Mouse (Mus musculus): ENCODE results near the gene Fopnl. TPM values are rescaled to one million over a fixed set of nuclear protein-coding genes. Genes with fewer than 3 reads are reported as not detected.

Gene Fopnl
- total and polyA plus RNA-seq, 2 experiments from 2014 or later = 111 to 216 TPM

DNA sequence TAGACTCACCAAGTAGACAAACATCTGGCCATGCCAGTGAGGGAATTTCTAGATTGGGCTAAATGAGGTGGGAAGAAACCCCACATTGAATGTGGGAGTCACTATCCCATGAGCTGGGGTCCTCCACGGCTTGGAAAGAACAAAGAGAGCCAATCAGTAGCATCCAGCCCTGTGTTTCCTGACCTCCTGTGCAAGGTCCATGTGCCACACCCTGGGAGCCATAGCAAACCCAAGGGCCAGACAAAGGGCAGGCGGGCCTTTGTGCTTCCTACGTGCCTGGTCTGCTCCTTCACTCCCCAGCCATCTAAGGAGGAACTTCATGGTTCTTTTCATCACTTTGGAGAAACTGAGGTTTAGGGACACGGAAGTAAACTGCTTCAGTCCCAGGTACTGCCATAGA is 64.3 kb downstream of the Fopnl start:
- Histone ChIP-seq H3K9me3 (ENCODE audit: low read length) (no peaks in the 10 kb centered on the region), H3K27me3 (ENCODE audit: insufficient read depth, low read length) (no peaks in the 10 kb centered on the region), H3K9ac (no peak overlapping the region), H3K36me3 (ENCODE audit: insufficient read depth) (no peaks in the 10 kb centered on the region), H3K4me3 (ENCODE audit: low read depth, low read length) (no peak overlapping the region), H3K27ac (ENCODE audit: low read depth, low read length) (no peak overlapping the region), H3K4me1 (ENCODE audit: insufficient read depth) (no peaks in the 10 kb centered on the region), H3K4me2 (ENCODE audit: low read depth) (no peak overlapping the region)
- WGBS = 76% methylated on average over 4 of the region's 4 CpGs
- no peak for TF ChIP-seq CTCF (IDR thresholded peaks at IDR 0.05; ENCODE audit: low read depth)
- no peak for ATAC-seq
- no peak for DNase-seq

DNA sequence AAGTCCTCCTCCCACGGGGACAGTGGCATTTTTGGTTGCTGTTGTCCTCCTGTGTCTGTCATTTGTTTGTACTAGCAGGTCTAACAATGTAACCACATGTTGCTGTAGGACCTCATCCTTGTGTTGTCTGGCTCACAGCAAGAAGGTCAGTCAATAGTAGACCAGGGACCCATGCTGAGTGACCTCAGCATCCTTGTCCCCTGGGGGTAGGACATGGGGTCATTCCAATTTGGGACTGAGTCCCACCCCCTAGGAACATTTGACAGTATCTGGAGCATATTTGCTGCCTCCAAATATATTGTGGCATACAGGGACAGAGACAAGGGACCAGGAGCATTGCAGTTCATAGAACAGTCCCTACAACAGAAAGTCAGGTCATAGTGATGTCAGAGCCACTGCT is 67.3 kb downstream of the Fopnl start:
- DNase-seq = no peak
- H3K36me3 ChIP-seq (ENCODE audit: insufficient read depth) = no peaks in the 10 kb centered on the region
- no peaks in the 10 kb centered on the region for H3K4me1 ChIP-seq (ENCODE audit: insufficient read depth)
- no peak overlapping the region for H3K9ac ChIP-seq
- no peaks in the 10 kb centered on the region for H3K9me3 ChIP-seq (ENCODE audit: low read length)
- no peak for ATAC-seq
- H3K27ac ChIP-seq (ENCODE audit: low read depth, low read length) = no peak overlapping the region
- TF ChIP-seq CTCF (IDR thresholded peaks at IDR 0.05; ENCODE audit: low read depth) = no peak
- no peaks in the 10 kb centered on the region for H3K27me3 ChIP-seq (ENCODE audit: insufficient read depth, low read length)
- H3K4me3 ChIP-seq (ENCODE audit: low read depth, low read length) = no peak overlapping the region
- no peak overlapping the region for H3K4me2 ChIP-seq (ENCODE audit: low read depth)
- whole genome bisulfite sequencing = 73% methylated on average over 1 of the region's 1 CpGs

Other genes with a start within 250 kb of the Fopnl start
- 11.9 and 14.1 TPM in 2 replicates for gene Nde1, start 154.1 kb downstream of the Fopnl start, total RNA-seq (2014; rRNA removed)
- gene Nde1, start 154.1 kb downstream of the Fopnl start, polyA plus RNA-seq (2015; fragmentation: Nextera tagmentation; extraction: Ambion mirVana) = 15.2 and 17.7 TPM in 2 replicates
- gene Marf1, start 154.1 kb downstream of the Fopnl start, total RNA-seq (2014; rRNA removed) = 22.4 and 26.4 TPM in 2 replicates
- 6.5 and 8.6 TPM in 2 replicates for gene Marf1, start 154.1 kb downstream of the Fopnl start, polyA plus RNA-seq (2015; fragmentation: Nextera tagmentation; extraction: Ambion mirVana)
- gene Myh11, start 26.0 kb downstream of the Fopnl start, total RNA-seq (2014; rRNA removed) = 0.69 and 2.0 TPM in 2 replicates
- gene Myh11, start 26.0 kb downstream of the Fopnl start, polyA plus RNA-seq (2015; fragmentation: Nextera tagmentation; extraction: Ambion mirVana) = 0.52 and 0.53 TPM in 2 replicates
- gene Abcc1, start 44.2 kb upstream of the Fopnl start, total RNA-seq (2014; rRNA removed) = 11.2 and 15.3 TPM in 2 replicates
- gene Abcc1, start 44.2 kb upstream of the Fopnl start, polyA plus RNA-seq (2015; fragmentation: Nextera tagmentation; extraction: Ambion mirVana) = 4.5 and 5.9 TPM in 2 replicates
- gene A630010A05Rik, start 244.9 kb upstream of the Fopnl start, total RNA-seq (2014; rRNA removed) = not detected in 2 replicates
- not detected in 2 replicates for gene A630010A05Rik, start 244.9 kb upstream of the Fopnl start, polyA plus RNA-seq (2015; fragmentation: Nextera tagmentation; extraction: Ambion mirVana)